Mouse (Mus musculus): Measurements from ENCODE around the gene Slc24a3.

- peak; percentile 85 for TF ChIP-seq CTCF (IDR thresholded peaks at IDR 0.05; ENCODE audit: low read depth)
- TF ChIP-seq EP300 (IDR thresholded peaks at IDR 0.05; ENCODE audit: low read depth), result no peak
Measured at GRCm38 (mm10) chr2:145517346-145517745, 349.8 kb downstream of the Slc24a3 start.

Data from liver, embryonic 14.5 days (tissue).